Mouse (Mus musculus) embryonic facial prominence, embryonic 15.5 days (tissue): ENCODE results near the gene Fam207a. TPM values are rescaled to one million over a fixed set of nuclear protein-coding genes. Genes with fewer than 3 reads are reported as not detected.
A peak's percentile ranks its signal among the peaks of the same experiment; 100 is the strongest.

Source experiments
- ATAC-seq: fragments of 200-750 bp; cut with Nextera tagmentation; 2 replicates; pipeline ENCODE4 v1.8.0; 2017; ENCODE audit warnings: low read depth, moderate TSS enrichment; ENCODE audit not compliant: insufficient number of reproducible peaks, low FRiP score, low TSS enrichment
- H3K27ac ChIP-seq: fragments of 300-500 bp; sonication (generic); replicated peaks from 2 replicates; pipeline ENCODE4 v1.5.1; 2015; ENCODE audit warnings: mild to moderate bottlenecking, inconsistent platforms
- H3K27me3 ChIP-seq: fragments of 300-500 bp; sonication (generic); 2 replicates; pipeline ENCODE4 v1.6.1; 2015; ENCODE audit warnings: inconsistent platforms
- H3K36me3 ChIP-seq: fragments of 300-500 bp; sonication (generic); 2 replicates; pipeline ENCODE4 v1.6.1; 2015; ENCODE audit warnings: mild to moderate bottlenecking, inconsistent platforms
- H3K4me1 ChIP-seq: fragments of 300-500 bp; sonication (generic); 2 replicates; pipeline ENCODE4 v1.6.1; 2015; ENCODE audit warnings: inconsistent platforms
- H3K4me2 ChIP-seq: fragments of 300-500 bp; sonication (generic); replicated peaks from 2 replicates; pipeline ENCODE4 v1.6.1; 2015; ENCODE audit warnings: mild to moderate bottlenecking, inconsistent platforms
- H3K4me3 ChIP-seq: fragments of 300-500 bp; sonication (generic); replicated peaks from 2 replicates; pipeline ENCODE4 v1.5.1; 2015; ENCODE audit warnings: mild to moderate bottlenecking, inconsistent platforms
- H3K9ac ChIP-seq: fragments of 300-500 bp; sonication (generic); 2 replicates; pipeline ENCODE4 v1.6.1; 2015; ENCODE audit warnings: inconsistent platforms
- H3K9me3 ChIP-seq: fragments of 300-500 bp; sonication (generic); replicated peaks from 2 replicates; pipeline ENCODE4 v1.6.1; 2016; ENCODE audit warnings: inconsistent platforms
- WGBS: fragments of 180-500 bp; shearing (Covaris S2); methylation state at CpG from one replicate; pipeline ENCODE4 v1.1.7; 2015; 5-methylcytosine and 5-hydroxymethylcytosine counted together
- polyA plus RNA-seq: library from polyadenylated mRNA; unstranded; fragments of >200 nt; fragmentation: Nextera tagmentation; extraction: Ambion mirVana; gene quantifications from 2 replicates; pipeline ENCODE4 v1.2.1, GENCODE M21; 2015

Gene Fam207a
- polyA plus RNA-seq, 1 experiment from 2014 or later = 37.5 TPM

GRCm38 (mm10) chr10:77528634-77529033 is 13.0 kb upstream of the Fam207a start:
- no peaks in the 10 kb centered on the region for H3K4me1 ChIP-seq
- no peak overlapping the region for H3K27ac ChIP-seq
- H3K36me3 ChIP-seq = no peaks in the 10 kb centered on the region
- no peaks in the 10 kb centered on the region for H3K27me3 ChIP-seq
- H3K9ac ChIP-seq = no peak overlapping the region
- ATAC-seq = no peak
- no peak overlapping the region for H3K4me2 ChIP-seq
- WGBS = 83% methylated on average over 6 of the region's 6 CpGs
- H3K9me3 ChIP-seq = no peaks in the 10 kb centered on the region
- no peak overlapping the region for H3K4me3 ChIP-seq

DNA sequence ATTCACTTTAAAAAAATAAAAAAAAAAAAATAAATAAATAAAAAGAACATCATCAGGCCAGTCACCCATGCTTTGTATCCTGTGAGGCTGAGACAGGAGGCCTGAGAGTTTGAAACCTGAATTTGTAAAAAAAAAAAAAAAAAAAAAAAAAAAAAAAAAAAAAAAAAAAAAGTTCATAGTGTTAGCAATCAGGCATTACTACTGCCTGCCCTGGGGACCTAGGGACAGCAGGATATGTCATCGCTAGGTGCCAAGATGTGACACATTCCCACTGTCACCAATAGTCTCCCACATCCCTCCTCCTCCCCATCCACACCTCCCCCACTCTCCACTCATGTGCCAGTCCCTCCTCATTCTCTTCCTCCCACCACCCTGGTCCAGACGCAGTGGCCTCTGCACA is 10.9 kb upstream of the Fam207a start:
- no peak overlapping the region for H3K27ac ChIP-seq
- 77% methylated on average over 2 of the region's 2 CpGs for WGBS
- no peak overlapping the region for H3K4me3 ChIP-seq
- peaks cover 10% of the 10 kb centered on the region for H3K4me1 ChIP-seq
- H3K36me3 ChIP-seq = no peaks in the 10 kb centered on the region
- no peaks in the 10 kb centered on the region for H3K9me3 ChIP-seq
- no peak for ATAC-seq
- no peaks in the 10 kb centered on the region for H3K27me3 ChIP-seq
- H3K4me2 ChIP-seq = no peak overlapping the region
- no peak overlapping the region for H3K9ac ChIP-seq

GRCm38 (mm10) chr10:77523321-77523720 is 7.7 kb upstream of the Fam207a start:
- H3K9ac ChIP-seq = no peak overlapping the region
- ATAC-seq = no peak
- 65% methylated on average over 7 of the region's 7 CpGs for WGBS
- H3K36me3 ChIP-seq = no peaks in the 10 kb centered on the region
- H3K27me3 ChIP-seq = no peaks in the 10 kb centered on the region
- no peaks in the 10 kb centered on the region for H3K9me3 ChIP-seq
- no peak overlapping the region for H3K4me2 ChIP-seq
- H3K4me3 ChIP-seq = no peak overlapping the region
- H3K4me1 ChIP-seq = peaks cover 10% of the 10 kb centered on the region
- H3K27ac ChIP-seq = no peak overlapping the region

DNA sequence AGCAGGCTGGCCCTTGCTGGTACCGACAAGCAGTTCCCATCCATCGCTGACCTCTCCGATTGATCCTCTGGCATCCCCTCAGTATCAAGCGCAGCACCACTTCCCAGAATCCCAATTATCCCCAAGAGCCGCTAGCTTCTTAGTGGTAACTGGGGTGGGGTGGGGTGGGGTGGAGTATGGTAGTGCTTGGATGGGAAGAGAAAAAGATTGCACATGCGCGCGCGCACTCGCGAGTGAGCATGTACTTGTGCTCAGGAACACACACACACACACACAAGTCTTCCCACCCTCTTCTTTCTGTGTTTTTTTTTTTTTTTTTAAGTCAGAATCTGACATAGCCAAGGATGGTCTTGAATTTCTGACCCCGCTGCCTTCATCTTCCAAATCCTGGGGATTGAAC is 7.2 kb upstream of the Fam207a start:
- H3K36me3 ChIP-seq = no peaks in the 10 kb centered on the region
- no peak overlapping the region for H3K27ac ChIP-seq
- H3K27me3 ChIP-seq = no peaks in the 10 kb centered on the region
- peak overlapping the region; percentile 56 for H3K4me2 ChIP-seq
- WGBS = 54% methylated on average over 12 of the region's 12 CpGs
- no peak overlapping the region for H3K9ac ChIP-seq
- peaks cover 10% of the 10 kb centered on the region for H3K4me1 ChIP-seq
- peak overlapping the region; percentile 32 for H3K4me3 ChIP-seq
- no peak for ATAC-seq
- H3K9me3 ChIP-seq = no peaks in the 10 kb centered on the region

GRCm38 (mm10) chr10:77522021-77522731 is 6.6 kb upstream of the Fam207a start:
- 0 out of 2 replicates have a peak, but pooled peaks have one; percentile 35 for ATAC-seq

GRCm38 (mm10) chr10:77520497-77520896 is 4.9 kb upstream of the Fam207a start:
- no peak overlapping the region for H3K9ac ChIP-seq
- H3K27ac ChIP-seq = no peak overlapping the region
- H3K4me2 ChIP-seq = no peak overlapping the region
- no peak overlapping the region for H3K4me3 ChIP-seq
- peaks cover 23% of the 10 kb centered on the region for H3K4me1 ChIP-seq
- no peaks in the 10 kb centered on the region for H3K36me3 ChIP-seq
- no peaks in the 10 kb centered on the region for H3K9me3 ChIP-seq
- H3K27me3 ChIP-seq = no peaks in the 10 kb centered on the region
- WGBS = 80% methylated on average over 5 of the region's 5 CpGs
- ATAC-seq = no peak

More at GRCm38 (mm10) chr10:77522021-77522731, 6.6 kb upstream of the Fam207a start:
- Histone ChIP-seq H3K27ac (no peak overlapping the region), H3K4me1 (peaks cover 12% of the 10 kb centered on the region), H3K4me2 (peak overlapping the region; percentile 56), H3K27me3 (no peaks in the 10 kb centered on the region), H3K36me3 (no peaks in the 10 kb centered on the region), H3K9me3 (no peaks in the 10 kb centered on the region), H3K9ac (no peak overlapping the region), H3K4me3 (peak overlapping the region; percentile 32)
- WGBS = 13% methylated on average over 18 of the region's 18 CpGs

- H3K27ac ChIP-seq = no peak overlapping the region
- H3K9ac ChIP-seq = no peak overlapping the region
- H3K9me3 ChIP-seq = no peaks in the 10 kb centered on the region
- no peak overlapping the region for H3K4me3 ChIP-seq
- ATAC-seq = no peak
- WGBS = 71% methylated on average over 3 of the region's 3 CpGs
- no peak overlapping the region for H3K4me2 ChIP-seq
- H3K27me3 ChIP-seq = no peaks in the 10 kb centered on the region
- H3K4me1 ChIP-seq = peaks cover 33% of the 10 kb centered on the region
- H3K36me3 ChIP-seq = no peaks in the 10 kb centered on the region
Measured at GRCm38 (mm10) chr10:77519191-77519590, 3.6 kb upstream of the Fam207a start.

DNA sequence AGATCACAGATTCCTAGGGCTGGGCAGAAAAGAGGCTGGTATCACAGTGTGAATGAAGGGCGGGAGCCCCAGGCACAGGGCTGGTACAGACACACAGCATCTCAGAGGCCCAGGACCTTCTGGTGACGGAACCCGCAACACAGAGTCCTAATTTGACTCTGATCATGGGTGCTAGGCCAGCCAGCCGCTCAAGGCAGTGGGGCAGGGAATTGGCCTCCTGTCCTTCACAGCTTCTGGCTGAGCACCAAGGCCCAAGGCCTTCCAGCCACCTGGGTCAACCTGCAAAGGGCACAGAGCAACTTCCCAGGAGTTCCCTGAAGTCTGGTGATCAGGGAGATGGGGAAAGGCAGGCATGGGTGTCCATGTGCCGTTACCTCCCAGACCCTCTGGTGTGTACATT is 2.2 kb upstream of the Fam207a start:
- Histone ChIP-seq H3K9me3 (no peaks in the 10 kb centered on the region), H3K4me3 (no peak overlapping the region), H3K27me3 (no peaks in the 10 kb centered on the region), H3K4me1 (peaks cover 34% of the 10 kb centered on the region), H3K9ac (no peak overlapping the region), H3K4me2 (no peak overlapping the region), H3K27ac (no peak overlapping the region), H3K36me3 (peaks cover 3% of the 10 kb centered on the region; the same call in 1 of the 2 replicates)
- no peak for ATAC-seq
- 88% methylated on average over 5 of the region's 5 CpGs for WGBS

DNA sequence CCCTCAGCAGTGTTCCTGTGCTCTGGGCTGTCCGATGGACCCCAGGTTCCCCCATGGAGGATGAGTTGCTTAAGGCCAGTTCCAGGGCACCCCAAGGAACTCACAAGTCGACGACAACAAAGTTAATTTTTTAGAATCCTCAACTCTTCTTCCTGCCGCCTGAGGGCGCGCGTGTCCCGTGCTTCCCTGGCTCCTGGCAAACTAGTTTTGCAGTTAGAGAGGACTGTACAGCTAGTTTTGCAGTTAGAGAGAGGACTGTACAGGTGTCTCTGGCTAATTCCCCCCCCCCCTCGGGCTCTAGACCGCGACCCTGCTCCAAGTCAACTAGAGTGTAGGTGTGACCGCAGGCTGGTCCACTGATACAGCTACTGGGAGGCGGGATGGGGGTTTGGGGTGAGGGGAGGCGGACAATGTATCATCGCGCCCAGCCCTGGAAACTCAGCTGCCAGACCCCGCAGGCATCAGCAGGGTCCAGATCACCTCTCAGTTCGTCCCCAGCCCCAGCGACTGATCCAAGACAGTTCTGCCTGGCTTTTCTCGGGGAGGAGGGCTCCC is 1.6 kb upstream of the Fam207a start:
- no peak for ATAC-seq
- no peak overlapping the region; the same call in 1 of the 2 replicates for H3K4me3 ChIP-seq
- no peaks in the 10 kb centered on the region for H3K9me3 ChIP-seq
- WGBS = 21% methylated on average over 20 of the region's 20 CpGs
- H3K27me3 ChIP-seq = no peaks in the 10 kb centered on the region
- H3K27ac ChIP-seq = peak overlapping the region; percentile 93; the same call in 1 of the 2 replicates
- peaks cover 8% of the 10 kb centered on the region; the same call in 1 of the 2 replicates for H3K36me3 ChIP-seq
- H3K4me1 ChIP-seq = peaks cover 27% of the 10 kb centered on the region
- H3K4me2 ChIP-seq = peak overlapping the region; percentile 81
- no peak overlapping the region for H3K9ac ChIP-seq

DNA sequence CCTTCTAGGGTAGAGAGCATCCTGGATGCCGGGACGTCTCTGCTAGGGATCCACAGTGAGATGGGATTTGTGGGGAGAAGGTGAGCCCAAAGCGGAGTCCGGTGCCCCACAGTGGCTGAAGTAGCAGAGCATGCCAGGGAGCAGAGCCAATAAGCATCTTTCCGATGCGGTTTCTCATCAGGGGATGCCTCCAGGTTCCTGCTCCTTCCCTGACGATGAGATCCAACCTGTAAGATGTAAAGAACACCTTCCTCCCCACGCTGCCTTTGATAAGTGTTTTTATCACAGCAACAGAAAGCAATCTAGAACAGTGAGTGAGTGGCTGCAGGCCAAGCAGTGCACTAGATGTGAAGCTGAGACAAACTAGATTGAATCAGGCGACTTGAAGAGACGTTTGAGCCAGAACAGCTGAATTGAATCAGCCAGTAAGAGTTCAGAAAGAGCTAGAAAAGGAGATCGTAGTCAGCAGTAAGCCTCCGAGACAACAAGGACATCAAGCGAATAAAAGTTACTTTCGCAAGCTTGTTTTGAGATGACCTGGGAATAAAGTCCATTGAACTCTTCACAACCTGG is 880 bp upstream of the Fam207a start:
- no peak for ATAC-seq
- no peaks in the 10 kb centered on the region for H3K9me3 ChIP-seq
- 29% methylated on average over 14 of the region's 14 CpGs for WGBS
- peak overlapping the region; percentile 93 for H3K27ac ChIP-seq
- H3K36me3 ChIP-seq = peaks cover 15% of the 10 kb centered on the region
- peaks cover 24% of the 10 kb centered on the region for H3K4me1 ChIP-seq
- peak overlapping the region; percentile 81 for H3K4me2 ChIP-seq
- H3K4me3 ChIP-seq = peak overlapping the region; percentile 94
- peak overlapping the region; percentile 90 for H3K9ac ChIP-seq
- H3K27me3 ChIP-seq = no peaks in the 10 kb centered on the region

- no peak for ATAC-seq
- H3K36me3 ChIP-seq = peaks cover 52% of the 10 kb centered on the region
- 69% methylated on average over 15 of the region's 15 CpGs for WGBS
- no peak overlapping the region for H3K4me2 ChIP-seq
- H3K27ac ChIP-seq = 0 out of 2 replicates have a peak overlapping the region, but pooled peaks have one; percentile 44
- H3K4me1 ChIP-seq = peaks cover 30% of the 10 kb centered on the region
- H3K9ac ChIP-seq = no peak overlapping the region
- no peaks in the 10 kb centered on the region for H3K27me3 ChIP-seq
- H3K4me3 ChIP-seq = no peak overlapping the region
- no peaks in the 10 kb centered on the region for H3K9me3 ChIP-seq
Measured at GRCm38 (mm10) chr10:77510225-77510982, 5.2 kb downstream of the Fam207a start.
